In the genomic region with DNA sequence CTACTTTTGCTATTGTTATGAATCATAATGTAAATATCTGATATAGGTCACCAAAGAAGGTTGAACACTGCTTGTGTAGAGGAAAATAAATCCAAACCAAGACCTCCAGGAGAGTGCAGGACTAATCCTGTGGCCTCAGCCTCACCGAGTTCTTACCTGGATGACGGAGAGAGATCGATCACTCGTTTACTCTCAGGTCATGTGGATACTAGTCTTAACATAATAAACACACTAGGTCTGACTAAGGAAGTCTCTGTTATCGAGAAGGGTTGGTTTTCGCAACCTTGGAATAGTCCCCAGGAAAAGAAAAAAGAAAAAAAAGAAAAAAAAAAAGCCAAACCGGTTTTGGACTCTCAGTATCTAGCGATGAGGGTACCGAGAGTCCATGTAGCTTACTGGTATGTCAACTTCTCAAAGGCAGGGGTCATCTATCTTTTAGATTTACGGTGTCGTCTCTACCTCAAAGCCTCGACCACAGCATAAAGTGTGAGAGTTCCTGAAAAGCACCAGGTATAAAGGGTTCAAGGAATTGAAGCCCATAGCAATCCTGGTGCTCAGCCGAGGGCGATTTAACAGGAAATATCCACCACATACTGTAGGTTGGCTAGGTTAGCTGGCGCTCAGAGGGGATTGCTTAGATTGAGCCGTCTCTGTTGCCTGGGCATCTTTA, we compare ENCODE assay signal across 8 mouse cellular contexts. TPM values are rescaled to one million over a fixed set of nuclear protein-coding genes. Genes with fewer than 3 reads are reported as not detected.
A peak's percentile ranks its signal among the peaks of the same experiment; 100 is the strongest.
DNase-seq lines count a peak whose midpoint lies in the region; ATAC-seq lines count a peak whose summit lies in the region.

No protein-coding gene starts in this region.

- ATAC-seq in erythroblast, adult 5-6 weeks (replicated peaks; ENCODE audit: low FRiP score, poor library complexity, severe bottlenecking), result no peak
- no peak; the same call in none of the 2 replicates for ATAC-seq in forebrain, embryonic 14.5 days
- ATAC-seq in liver, embryonic 15.5 days (ENCODE audit: insufficient read depth), result peak; percentile 22
- ATAC-seq in erythroid progenitor cell, adult 5-6 weeks (replicated peaks; ENCODE audit: low FRiP score, poor library complexity, severe bottlenecking), result no peak

- H3K36me3 ChIP-seq in erythroblast, embryonic 14.5 days (ENCODE audit: control insufficient read depth), result no peaks in the 10 kb centered on the region
- H3K36me3 ChIP-seq in forebrain, embryonic 14.5 days (ENCODE audit: control insufficient read depth, insufficient read depth, low read length), result no peaks in the 10 kb centered on the region
- no peaks in the 10 kb centered on the region for H3K36me3 ChIP-seq in liver, embryonic 15.5 days (replicated peaks)

- H3K4me2 ChIP-seq in forebrain, embryonic 14.5 days (ENCODE audit: low read length), result peak overlapping the region; percentile 50
- H3K4me2 ChIP-seq in liver, embryonic 15.5 days, result peak overlapping the region; percentile 64

- H3K9me3 ChIP-seq in erythroblast, embryonic 14.5 days (ENCODE audit: control insufficient read depth, low read length), result no peaks in the 10 kb centered on the region
- H3K9me3 ChIP-seq in forebrain, embryonic 14.5 days (replicated peaks; ENCODE audit: control insufficient read depth, low read length), result no peaks in the 10 kb centered on the region
- H3K9me3 ChIP-seq in liver, embryonic 15.5 days (replicated peaks), result no peaks in the 10 kb centered on the region

- H3K27ac ChIP-seq in forebrain, embryonic 14.5 days (ENCODE audit: low read depth, low read length), result 0 out of 2 replicates have a peak overlapping the region, but pooled peaks have one; percentile 21
- no peak overlapping the region for H3K27ac ChIP-seq in liver, embryonic 15.5 days (replicated peaks)

- intact Hi-C loops in left cerebral cortex, postnatal 14 days (cut with DNase I), result loop anchor here (5.0 kb wide), 1 partner anchor 504 kb away; a partner anchor contains a TSS
- intact Hi-C loops in gastrocnemius, postnatal 14 days (cut with DNase I; ENCODE audit: low total_unique reads), result no loop called here

- H3K27me3 ChIP-seq in erythroblast, embryonic 14.5 days (ENCODE audit: control insufficient read depth), result no peaks in the 10 kb centered on the region
- H3K27me3 ChIP-seq in forebrain, embryonic 14.5 days (replicated peaks; ENCODE audit: control insufficient read depth, insufficient read depth, low read length), result no peaks in the 10 kb centered on the region
- H3K27me3 ChIP-seq in liver, embryonic 15.5 days, result no peaks in the 10 kb centered on the region

- H3K9ac ChIP-seq in forebrain, embryonic 14.5 days (ENCODE audit: low read length), result peak overlapping the region; percentile 57
- no peak overlapping the region for H3K9ac ChIP-seq in liver, embryonic 15.5 days

- peak overlapping the region; percentile 50 for H3K4me3 ChIP-seq in erythroblast, embryonic 14.5 days (replicated peaks)
- peak overlapping the region; percentile 31 for H3K4me3 ChIP-seq in forebrain, embryonic 14.5 days (ENCODE audit: low read depth, low read length)
- H3K4me3 ChIP-seq in liver, embryonic 15.5 days (replicated peaks), result peak overlapping the region; percentile 42

- DNase-seq in CD4-positive, CD25-positive, alpha-beta regulatory T cell, adult 2 months (ENCODE audit: low read depth, low spot score), result peak; percentile 2
- no peak for DNase-seq in forebrain, embryonic 14.5 days (ENCODE audit: low spot score)
- no peak for DNase-seq in left cerebral cortex, postnatal 14 days (ENCODE audit: low spot score in 2 of 2)
- DNase-seq in gastrocnemius, postnatal 14 days, result no peak

- WGBS in forebrain, embryonic 14.5 days, result 50% methylated on average over 16 of the region's 16 CpGs
- 32% methylated on average over 16 of the region's 16 CpGs for WGBS in liver, embryonic 15.5 days (ENCODE audit: insufficient replicate concordance)

- peaks cover 3% of the 10 kb centered on the region; the same call in 1 of the 2 replicates for H3K4me1 ChIP-seq in erythroblast, embryonic 14.5 days (ENCODE audit: control insufficient read depth)
- H3K4me1 ChIP-seq in forebrain, embryonic 14.5 days (ENCODE audit: control insufficient read depth, insufficient read depth, low read length), result peaks cover 12% of the 10 kb centered on the region
- peaks cover 4% of the 10 kb centered on the region; the same call in 1 of the 2 replicates for H3K4me1 ChIP-seq in liver, embryonic 15.5 days (replicated peaks)

RNA-seq across cellular contexts. Expression of a gene that starts 0.5 kb away (rescaled TPM):
- polyA plus RNA-seq in erythroblast, embryonic 14.5 days (2012), result not detected in 2 replicates
- total RNA-seq in erythroblast, adult 5-6 weeks (2015; ENCODE audit: low replicate concordance), result 15.4 TPM in 1 of 2 replicates, not detected in the other
- 0.85 TPM in 1 of 2 replicates, not detected in the other for total RNA-seq in erythroblast, adult 5-6 weeks (2017; ENCODE audit: low replicate concordance)
- 6.3 and 6.6 TPM in 2 replicates for polyA plus RNA-seq in forebrain, embryonic 14.5 days (2014; fragmentation: Nextera tagmentation; extraction: Ambion mirVana)
- 31.6 and 35.3 TPM in 2 replicates for polyA plus RNA-seq in liver, embryonic 15.5 days (2015; fragmentation: Nextera tagmentation; extraction: Ambion mirVana)
- total RNA-seq in erythroid progenitor cell, adult 5-6 weeks (2015; ENCODE audit: low replicate concordance), result 8.8 TPM in 1 of 2 replicates, not detected in the other
- total RNA-seq in erythroid progenitor cell, adult 5-6 weeks (2017; ENCODE audit: low replicate concordance), result 1.7 TPM in 1 of 2 replicates, not detected in the other
- 10 to 100 TPM; 15.9 to 17.2 TPM for total RNA-seq in left cerebral cortex, postnatal 14 days (2021)
- total RNA-seq in gastrocnemius, postnatal 14 days (2021), result 1 to 10 TPM; 6.7 to 7.3 TPM
